9 mouse cellular contexts compared by ENCODE assay signal in genomic region chr9:67041840-67042812, GRCm38 (mm10). TPM values are rescaled to one million over a fixed set of nuclear protein-coding genes. Genes with fewer than 3 reads are reported as not detected.
DNase-seq lines count a peak whose midpoint lies in the region; ATAC-seq and TF ChIP-seq lines count a peak whose summit lies in the region.
"Had no signal": no experiment of that assay in that cellular context is flagged by ENCODE, and none has a peak within 500 bp of the region (broad histone marks: within the 10 kb centered on the region; RNA-seq: fewer than 3 reads in every experiment).

No protein-coding gene starts in this region.

- H3K4me2 ChIP-seq in kidney, embryonic 14.5 days (replicated peaks; ENCODE audit: low read depth, low read length): peak overlapping the region; percentile 65
- H3K4me2 ChIP-seq in hindbrain, embryonic 13.5 days: peak overlapping the region; percentile 75
- H3K4me2 ChIP-seq in midbrain, embryonic 15.5 days: peak overlapping the region; percentile 66

- peak overlapping the region; percentile 83 for H3K4me3 ChIP-seq in kidney, embryonic 14.5 days (ENCODE audit: low read length)
- peak overlapping the region; percentile 48 for H3K4me3 ChIP-seq in bone marrow macrophage, adult 2 months (ENCODE audit: insufficient read depth, low read length)
- peak overlapping the region; percentile 80 for H3K4me3 ChIP-seq in hindbrain, embryonic 13.5 days
- H3K4me3 ChIP-seq in midbrain, embryonic 15.5 days: peak overlapping the region; percentile 85

- H3K36me3 ChIP-seq in kidney, embryonic 14.5 days (ENCODE audit: control insufficient read depth, insufficient read depth, low read length): peaks cover 6% of the 10 kb centered on the region; the same call in 1 of the 2 replicates
- H3K36me3 ChIP-seq in hindbrain, embryonic 13.5 days: no peaks in the 10 kb centered on the region; the same call in 1 of the 2 replicates
- no peaks in the 10 kb centered on the region for H3K36me3 ChIP-seq in midbrain, embryonic 15.5 days (replicated peaks)

- no peak for DNase-seq in kidney, postnatal 14 days
- no peak for DNase-seq in urinary bladder, postnatal 10 days (ENCODE audit: low spot score)
- no peak for DNase-seq in gastrocnemius, postnatal 4 days (ENCODE audit: low spot score in 2 of 2)
- DNase-seq in lung, postnatal 10 days: no peak
- DNase-seq: kidney, postnatal 10 days had no signal

- H3K9ac ChIP-seq in kidney, embryonic 14.5 days (ENCODE audit: low read depth, low read length): peak overlapping the region; percentile 90
- peak overlapping the region; percentile 93; the same call in 1 of the 2 replicates for H3K9ac ChIP-seq in hindbrain, embryonic 13.5 days
- no peak overlapping the region for H3K9ac ChIP-seq in midbrain, embryonic 15.5 days

- TF ChIP-seq POLR2A in bone marrow macrophage, adult 2 months (IDR thresholded peaks at IDR 0.05; ENCODE audit: borderline replicate concordance, low read depth, low read length): no peak

- ATAC-seq in kidney, embryonic 14.5 days (ENCODE audit: low FRiP score, low TSS enrichment): no peak
- ATAC-seq in hindbrain, embryonic 13.5 days (ENCODE audit: low FRiP score): no peak
- no peak for ATAC-seq in midbrain, embryonic 15.5 days (replicated peaks)

- no peak for TF ChIP-seq CTCF in bone marrow macrophage, adult 2 months (IDR thresholded peaks at IDR 0.05; ENCODE audit: low read depth, low read length)

- H3K9me3 ChIP-seq in kidney, embryonic 14.5 days (ENCODE audit: control insufficient read depth, low read length): no peaks in the 10 kb centered on the region
- no peaks in the 10 kb centered on the region for H3K9me3 ChIP-seq in hindbrain, embryonic 13.5 days
- H3K9me3 ChIP-seq in midbrain, embryonic 15.5 days: no peaks in the 10 kb centered on the region

- H3K27ac ChIP-seq in kidney, embryonic 14.5 days (ENCODE audit: low read depth, low read length): peak overlapping the region; percentile 18; the same call in 1 of the 2 replicates
- H3K27ac ChIP-seq in bone marrow macrophage, adult 2 months (ENCODE audit: insufficient read depth, low read depth, low read length): peak overlapping the region; percentile 78
- no peak overlapping the region for H3K27ac ChIP-seq in hindbrain, embryonic 13.5 days
- H3K27ac ChIP-seq in midbrain, embryonic 15.5 days: no peak overlapping the region

- WGBS in kidney, embryonic 14.5 days: 41% methylated on average over 14 of the region's 14 CpGs
- WGBS in hindbrain, embryonic 13.5 days: 61% methylated on average over 14 of the region's 14 CpGs
- 41% methylated on average over 14 of the region's 14 CpGs for WGBS in midbrain, embryonic 15.5 days

- H3K4me1 ChIP-seq in kidney, embryonic 14.5 days (ENCODE audit: control insufficient read depth, insufficient read depth, low read length): peaks cover 58% of the 10 kb centered on the region
- H3K4me1 ChIP-seq in bone marrow macrophage, adult 2 months (ENCODE audit: control insufficient read depth, insufficient read depth, low read length): peaks cover 45% of the 10 kb centered on the region
- H3K4me1 ChIP-seq in hindbrain, embryonic 13.5 days (replicated peaks): peaks cover 48% of the 10 kb centered on the region
- peaks cover 46% of the 10 kb centered on the region for H3K4me1 ChIP-seq in midbrain, embryonic 15.5 days

- H3K27me3 ChIP-seq in kidney, embryonic 14.5 days (ENCODE audit: control insufficient read depth, insufficient read depth, low read length): no peaks in the 10 kb centered on the region
- H3K27me3 ChIP-seq in hindbrain, embryonic 13.5 days: peaks cover 17% of the 10 kb centered on the region
- peaks cover 15% of the 10 kb centered on the region for H3K27me3 ChIP-seq in midbrain, embryonic 15.5 days (replicated peaks)

RNA-seq across cellular contexts. Expression of gene Tpm1, which starts 7.1 kb away (rescaled TPM):
- 395 and 422 TPM in 2 replicates for polyA plus RNA-seq in kidney, embryonic 14.5 days (2014; fragmentation: Nextera tagmentation; extraction: Ambion mirVana)
- 103 and 104 TPM in 2 replicates for polyA plus RNA-seq in bone marrow macrophage, adult 2 months (2012; ENCODE audit: insufficient read depth, insufficient read length, missing spikeins)
- 165 and 182 TPM in 2 replicates for polyA plus RNA-seq in hindbrain, embryonic 13.5 days (2015; fragmentation: Nextera tagmentation; extraction: Ambion mirVana)
- 146 and 151 TPM in 2 replicates for polyA plus RNA-seq in midbrain, embryonic 15.5 days (2015; fragmentation: Nextera tagmentation; extraction: Ambion mirVana)
- 1,000 to 10,000 TPM; 7,029 to 7,975 TPM for total RNA-seq in gastrocnemius, postnatal 4 days (2021)

Comparison
In these comparisons a context has a peak if more than half of its experiments do, and no peak if none do; other contexts are left out.
1. H3K27ac ChIP-seq: peak in kidney, embryonic 14.5 days (single experiment) and bone marrow macrophage, adult 2 months (single experiment); none in hindbrain, embryonic 13.5 days (single experiment) and midbrain, embryonic 15.5 days (single experiment).
2. Peak in every context shown above with its lines, with median percentiles within 50 percentile points of each other: H3K4me2 ChIP-seq and H3K4me3 ChIP-seq.